Mouse (Mus musculus) layer of hippocampus, adult 11-12 months (tissue): ENCODE measurements around the gene Zfp212.

ENCODE experiments used
- DNase-seq: peaks from one replicate; pipeline ENCODE4 v3.0.0; 2022; ENCODE audit warnings: low spot score

The Zfp212 gene

GRCm38 (mm10) chr6:47920447-47921340 is at the start of gene Zfp212:
Gene Zfp212 (plus strand): TSS chr6:47920476.
- DNase-seq = peak; percentile 88

DNA sequence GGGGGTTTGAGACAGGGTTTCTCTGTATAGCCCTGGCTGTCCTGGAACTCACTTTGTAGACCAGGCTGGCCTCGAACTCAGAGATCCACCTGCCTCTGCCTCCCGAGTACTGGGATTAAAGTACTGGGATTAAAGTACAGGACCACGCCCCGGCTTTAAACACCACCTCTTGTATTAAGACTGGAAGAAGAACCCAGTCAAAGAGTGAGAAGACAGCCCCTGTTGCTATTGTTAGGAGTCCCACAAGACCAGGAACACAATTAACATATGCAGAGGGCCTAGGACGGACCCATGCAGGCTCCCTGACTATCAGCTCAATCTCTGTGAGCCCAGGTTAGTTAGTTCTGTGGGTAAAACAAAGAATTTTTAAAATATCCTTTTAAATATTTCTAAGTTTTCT is 48.0 kb upstream of the Zfp212 start:
- DNase-seq = no peak

GRCm38 (mm10) chr6:47877058-47877457 is 43.2 kb upstream of the Zfp212 start, which contains the start of gene Zfp282:
Gene Zfp282 (plus strand): TSS chr6:47877204.
- DNase-seq = no peak

DNA sequence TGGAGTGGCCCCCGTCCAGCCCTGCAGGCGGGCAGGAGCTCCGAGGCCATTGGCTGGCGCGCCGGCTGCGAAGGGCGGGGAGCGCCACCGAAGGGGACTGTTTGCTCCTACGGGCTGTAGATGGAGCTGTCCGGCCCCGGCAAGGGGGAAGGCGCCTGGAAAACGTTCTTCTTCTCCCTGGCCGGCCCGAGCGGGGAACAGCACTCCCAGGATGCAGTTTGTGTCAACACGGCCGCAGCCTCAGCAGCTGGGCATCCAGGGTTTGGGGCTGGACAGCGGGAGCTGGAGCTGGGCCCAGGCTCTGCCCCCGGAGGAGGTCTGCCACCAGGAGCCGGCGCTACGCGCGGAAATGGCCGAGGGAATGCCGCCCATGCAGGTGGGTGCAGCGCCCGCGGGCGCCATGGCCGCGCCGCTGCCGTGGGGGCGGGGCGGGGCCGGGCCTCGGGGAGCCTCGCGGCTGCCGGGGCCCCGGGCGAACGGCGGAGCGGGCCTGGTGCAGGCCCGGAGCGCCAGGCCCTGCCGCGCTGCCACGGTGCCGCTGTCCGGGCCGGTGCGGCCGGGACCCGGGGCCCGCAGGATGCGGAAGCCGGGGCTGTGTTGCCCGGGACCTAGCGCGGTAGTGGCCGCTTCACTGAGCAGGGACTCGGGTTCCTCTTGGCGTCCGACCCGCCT is 42.7 kb upstream of the Zfp212 start:
- peak; percentile 89 for DNase-seq

DNA sequence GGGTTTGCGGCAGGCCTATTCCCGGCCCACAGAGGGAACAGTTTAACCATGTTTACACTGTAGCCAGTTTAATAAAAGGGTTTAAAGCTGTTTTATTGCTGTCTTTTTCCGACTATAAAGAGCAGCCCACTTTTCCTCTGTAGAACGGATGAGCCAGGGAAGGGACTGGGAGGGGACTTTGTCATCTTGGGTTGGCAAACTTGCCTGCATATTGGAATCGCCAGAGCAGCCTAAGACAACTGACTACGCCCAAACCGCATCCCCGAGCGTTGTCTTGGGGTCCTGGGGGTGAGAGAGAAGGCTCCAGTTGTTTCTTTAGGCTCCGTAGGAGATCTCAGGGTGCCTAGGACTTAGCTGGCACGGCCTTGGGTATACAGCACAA is 42.2 kb upstream of the Zfp212 start:
- DNase-seq = no peak

GRCm38 (mm10) chr6:47878593-47878992 is 41.7 kb upstream of the Zfp212 start:
- DNase-seq = no peak

GRCm38 (mm10) chr6:47879049-47879716 is 41.1 kb upstream of the Zfp212 start:
- no peak for DNase-seq

DNA sequence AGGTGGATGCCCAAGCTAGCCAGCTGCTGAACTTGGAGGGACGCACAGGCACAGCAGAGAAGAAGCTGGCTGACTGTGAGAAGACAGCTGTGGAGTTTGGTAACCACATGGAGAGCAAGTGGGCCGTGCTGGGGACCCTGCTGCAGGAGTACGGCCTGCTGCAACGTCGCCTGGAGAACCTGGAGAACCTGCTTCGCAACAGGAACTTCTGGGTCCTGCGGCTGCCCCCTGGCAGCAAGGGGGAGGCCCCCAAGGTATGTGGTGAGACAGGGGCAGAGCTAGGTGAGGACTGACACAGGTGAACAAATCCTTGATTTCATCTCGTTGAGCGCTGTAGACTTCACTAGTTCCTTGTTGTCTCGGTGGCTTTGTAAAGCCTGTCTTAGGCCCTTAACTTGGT is 40.1 kb upstream of the Zfp212 start:
- no peak for DNase-seq

DNA sequence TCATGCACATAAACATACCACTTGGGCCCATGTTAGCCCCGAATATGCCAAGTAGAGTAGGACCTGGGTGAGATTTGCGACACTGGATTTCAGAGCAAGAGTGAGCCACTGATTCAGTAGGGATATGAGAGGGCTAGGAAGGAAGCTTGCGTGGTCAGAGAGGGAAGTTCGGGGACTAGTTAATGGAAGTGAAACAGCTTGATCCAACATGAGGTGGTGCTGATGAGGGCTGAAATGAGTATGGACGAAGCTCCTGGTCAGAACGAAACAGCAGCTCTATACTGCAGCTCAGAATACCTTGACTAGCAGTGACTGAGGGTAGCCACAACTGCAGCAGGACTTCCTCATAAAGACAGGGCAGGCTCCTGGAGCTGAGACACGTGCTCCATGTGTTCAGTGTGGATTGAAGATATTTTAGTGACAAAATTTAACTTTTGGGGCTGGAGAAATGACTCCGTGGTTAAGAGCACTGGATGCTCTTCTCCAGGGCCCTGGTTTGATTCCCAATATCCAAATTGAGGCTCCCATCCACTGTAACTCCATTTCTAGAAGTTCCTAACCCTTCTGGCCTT is 31.4 kb upstream of the Zfp212 start:
- no peak for DNase-seq

DNA sequence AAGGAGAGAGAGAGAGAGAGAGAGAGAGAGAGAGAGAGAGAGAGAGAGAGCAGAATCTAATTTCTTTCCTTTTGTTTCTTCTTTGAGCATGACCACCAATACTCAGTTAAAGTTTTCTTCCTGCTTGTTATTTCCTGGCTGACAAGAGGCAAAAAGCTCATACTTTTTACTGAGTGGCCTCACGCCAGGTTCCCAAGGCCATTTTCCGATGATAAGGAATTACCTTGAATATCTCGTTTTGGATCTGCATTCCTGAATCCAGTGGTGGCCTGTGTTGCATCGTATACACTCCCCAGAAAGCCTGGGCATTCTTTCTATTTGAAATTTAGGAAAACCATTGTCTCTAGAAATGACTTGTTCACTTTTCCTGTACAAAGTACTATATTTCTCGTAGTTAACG is 20.9 kb upstream of the Zfp212 start:
- no peak for DNase-seq

GRCm38 (mm10) chr6:47903587-47903986 is 16.7 kb upstream of the Zfp212 start:
- no peak for DNase-seq

DNA sequence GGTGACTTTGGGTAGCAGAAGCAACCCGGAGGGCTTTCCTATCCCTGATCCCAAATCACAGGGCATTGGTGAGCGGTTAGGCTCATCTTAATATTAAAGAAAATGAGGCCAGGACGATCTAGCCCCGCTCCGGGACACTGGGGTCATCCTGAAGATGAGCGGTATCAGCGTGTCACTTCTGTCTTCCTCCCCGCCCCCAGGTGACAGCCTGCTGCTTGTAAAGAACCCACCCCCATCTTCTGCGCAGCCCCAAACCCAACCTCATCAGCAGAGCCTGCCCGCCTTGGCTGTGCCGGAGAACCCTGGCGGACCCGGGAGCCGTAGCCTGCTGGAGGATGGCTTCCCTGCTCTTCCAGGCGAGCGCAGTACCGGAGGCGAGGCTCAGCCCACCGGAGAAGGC is 15.9 kb upstream of the Zfp212 start:
- DNase-seq = no peak

GRCm38 (mm10) chr6:47904917-47905695 is 15.2 kb upstream of the Zfp212 start:
- no peak for DNase-seq

DNA sequence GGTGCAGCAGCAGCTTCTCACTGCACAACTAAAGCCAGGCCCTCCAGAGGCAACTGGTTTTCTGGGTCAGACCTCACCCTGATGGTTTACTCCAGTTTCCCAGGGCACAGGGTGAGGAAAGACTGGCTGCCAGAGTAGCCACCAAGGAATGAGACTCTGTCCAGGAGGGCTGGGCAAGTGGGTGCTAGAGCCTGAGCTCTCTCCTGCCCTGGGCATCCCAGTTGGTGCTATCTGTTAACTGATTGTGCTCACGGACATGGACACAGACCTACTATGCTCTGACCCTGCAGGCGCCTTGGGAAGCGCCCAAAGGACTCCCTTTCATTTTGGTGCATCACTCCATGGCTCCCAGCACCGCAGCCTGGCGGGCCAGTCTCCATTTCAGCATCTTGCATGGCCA is 13.9 kb upstream of the Zfp212 start:
- DNase-seq = no peak

GRCm38 (mm10) chr6:47909007-47909406 is 11.3 kb upstream of the Zfp212 start:
- no peak for DNase-seq

DNA sequence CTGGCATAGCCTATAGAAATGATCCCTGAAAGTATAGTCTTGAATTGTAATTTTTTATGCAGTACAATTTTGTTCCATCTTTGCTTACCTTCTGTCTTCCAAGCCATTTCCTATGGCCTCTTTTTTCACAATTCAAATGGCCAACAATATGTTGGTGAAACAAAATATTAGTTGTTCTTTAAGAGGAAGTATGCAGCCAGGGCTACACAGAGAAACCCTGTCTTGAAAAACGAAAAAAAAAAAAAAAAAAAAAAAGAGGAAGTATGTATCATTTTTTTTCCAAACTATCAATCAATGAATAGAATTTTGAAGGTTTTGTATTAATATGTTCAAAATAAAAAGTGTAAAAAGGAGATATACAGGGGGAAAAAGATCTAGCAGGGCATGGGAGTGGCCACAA is 8.6 kb upstream of the Zfp212 start:
- no peak for DNase-seq

- no peak for DNase-seq
Measured at GRCm38 (mm10) chr6:47912991-47913390, 7.3 kb upstream of the Zfp212 start.

DNA sequence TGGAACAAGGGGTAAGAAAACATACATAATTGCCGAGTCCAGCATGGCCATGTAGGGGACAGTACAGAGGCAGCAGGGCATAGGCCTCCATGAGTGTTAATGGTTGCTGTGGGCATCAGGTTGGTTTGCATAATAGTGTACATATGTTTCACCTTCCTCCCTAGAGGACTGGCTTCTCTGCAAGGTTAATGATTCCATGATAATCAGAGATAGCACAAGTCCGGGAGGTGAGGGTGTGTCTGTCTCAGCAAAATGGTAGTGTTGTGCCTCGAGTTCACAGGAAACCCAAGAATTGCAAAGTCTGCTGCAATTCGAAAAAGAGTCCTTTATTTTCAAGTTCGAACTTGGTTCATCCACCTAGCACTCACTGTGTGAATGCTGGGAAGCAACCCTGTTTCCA is 3.2 kb upstream of the Zfp212 start:
- DNase-seq = no peak

- no peak for DNase-seq
Measured at GRCm38 (mm10) chr6:47918768-47919274, 1.5 kb upstream of the Zfp212 start.

DNA sequence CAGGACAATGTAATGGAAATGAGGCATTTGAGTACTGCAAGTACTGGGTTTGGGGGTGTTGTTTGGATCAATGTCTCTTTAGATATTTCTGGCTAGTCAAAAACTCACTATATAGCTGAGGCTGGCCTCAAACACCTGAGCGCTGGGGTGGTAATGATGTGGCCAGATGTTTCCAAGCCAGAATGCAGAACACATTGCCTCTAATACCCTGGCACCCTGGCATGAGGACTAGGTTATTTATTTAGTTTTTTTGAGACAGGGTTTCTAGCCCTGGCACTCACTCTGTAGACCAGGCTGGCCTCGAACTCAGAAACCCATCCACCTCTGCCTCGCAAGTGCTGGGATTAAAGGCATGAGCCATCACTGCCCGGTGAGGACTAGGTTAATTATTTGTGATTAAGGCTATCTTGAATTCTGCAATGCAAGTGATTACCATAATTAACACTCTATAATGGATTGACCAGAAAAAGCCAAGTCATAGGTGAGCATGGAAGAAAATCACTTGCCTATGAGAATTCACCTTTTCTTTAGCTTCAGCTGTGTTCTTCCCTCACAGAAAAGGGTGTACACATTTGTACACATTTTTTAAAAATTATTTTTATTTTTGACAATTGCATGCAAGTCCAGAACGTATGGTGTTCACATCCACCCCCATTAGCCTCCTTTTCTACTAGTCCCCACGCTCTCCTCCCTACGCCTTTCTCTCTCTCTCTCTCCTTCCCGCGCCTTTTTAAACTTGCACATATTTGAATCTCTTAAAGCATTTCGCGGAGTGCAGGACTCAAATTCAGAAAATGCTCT is 430 bp upstream of the Zfp212 start:
- DNase-seq = no peak

DNA sequence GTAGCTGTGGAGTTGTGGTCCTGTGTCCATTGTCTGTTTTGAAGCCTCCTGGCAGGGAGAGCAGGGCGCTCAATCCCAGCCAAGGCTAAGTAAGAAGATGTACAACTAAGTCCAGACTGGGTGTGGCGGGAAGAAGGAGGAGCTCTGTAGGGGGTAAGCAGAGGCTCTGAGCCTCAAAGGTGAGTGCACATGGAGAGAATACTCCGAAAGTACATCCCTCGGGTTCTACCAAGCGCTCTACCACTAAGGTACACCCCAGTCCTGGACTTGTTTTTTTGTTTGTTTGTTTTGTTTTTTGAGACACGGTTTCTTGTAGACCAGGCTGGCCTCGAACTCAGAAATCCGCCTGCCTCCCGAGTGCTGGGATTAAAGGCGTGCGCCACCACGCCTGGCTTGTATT is 22.2 kb downstream of the Zfp212 start:
- no peak for DNase-seq
